Mouse (Mus musculus): Measurements from ENCODE around the gene Agtr1b.

DNA sequence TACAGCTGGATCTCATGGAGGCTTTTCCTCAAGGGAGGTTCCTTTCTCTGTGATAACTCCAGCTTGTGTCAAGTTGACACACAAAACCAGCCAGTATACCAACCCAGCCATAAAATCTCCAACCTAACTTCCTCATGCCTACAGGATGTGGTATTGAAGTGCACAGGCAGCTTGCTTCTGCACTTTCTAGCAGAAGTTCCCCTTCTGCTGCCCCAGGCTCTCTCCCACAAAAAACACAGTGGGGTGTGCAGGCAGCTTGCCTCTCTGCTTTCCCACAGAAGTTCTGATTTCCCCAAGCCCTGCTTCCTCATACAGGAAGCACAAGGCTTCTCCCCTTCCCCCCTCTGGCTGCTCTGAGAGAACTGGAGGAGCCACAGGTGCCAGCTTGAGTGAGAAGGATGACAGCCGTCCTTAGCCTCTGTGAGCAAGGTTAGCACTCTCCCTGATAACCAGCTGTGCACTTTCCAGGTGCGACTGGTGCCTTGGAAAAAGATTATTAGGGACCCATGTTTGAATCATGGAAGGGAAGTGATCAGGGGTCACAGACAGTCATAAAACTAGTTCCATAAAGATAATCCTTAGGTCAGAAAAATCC, 62.1 kb downstream of the Agtr1b start:
- TF ChIP-seq CTCF (IDR thresholded peaks at IDR 0.05; ENCODE audit: low read depth, low read length), result no peak
- TF ChIP-seq GATA1 (IDR thresholded peaks at IDR 0.05; ENCODE audit: borderline replicate concordance, low read length), result no peak
- TF ChIP-seq GATA2 (IDR thresholded peaks at IDR 0.05; ENCODE audit: borderline replicate concordance, low read depth, low read length), result no peak
- no peak for TF ChIP-seq TAL1 (conservative IDR thresholded peaks at IDR 0.05; ENCODE audit: low read depth, low read length)

All from G1E (cell line).